Mouse (Mus musculus) bone marrow macrophage, adult 2 months (primary cell): ENCODE measurements at regions not wholly inside any gene's neighbourhood (a gene's known extent, or its start where the extent isn't known, plus 50 kb on each side); places are given as distances from the start of the nearest gene placed in this dataset.

Experiments
- CTCF ChIP-seq: IDR thresholded peaks from 2 replicates; pipeline ENCODE4 v1.5.1; 2012; ENCODE audit warnings: low read depth, mild to moderate bottlenecking, low read length, moderate library complexity
- POLR2A ChIP-seq: IDR thresholded peaks from 2 replicates; pipeline ENCODE4 v1.6.1; 2012; ENCODE audit warnings: mild to moderate bottlenecking, low read depth, low read length, borderline replicate concordance

GRCm38 (mm10) chr14:71915964-71916363 is 575.7 kb downstream of the Gm9195 start:
- TF ChIP-seq CTCF (no peak), POLR2A (no peak)
